Mouse (Mus musculus) heart, embryonic 13.5 days (tissue): ENCODE measurements around the gene Grk5. TPM values are rescaled to one million over a fixed set of nuclear protein-coding genes. Genes with fewer than 3 reads are reported as not detected.

Experiments
- ATAC-seq: fragments of 200-750 bp; cut with Nextera tagmentation; 2 replicates; pipeline ENCODE4 v1.8.0; 2017; ENCODE audit warnings: moderate TSS enrichment; ENCODE audit not compliant: insufficient number of reproducible peaks, low FRiP score, low TSS enrichment; ENCODE audit errors: extremely low read depth
- H3K27ac ChIP-seq: fragments of 300-500 bp; sonication (generic); replicated peaks from 2 replicates; pipeline ENCODE4 v1.5.1; 2015; ENCODE audit warnings: moderate library complexity, mild to moderate bottlenecking, inconsistent platforms
- H3K27me3 ChIP-seq: fragments of 300-500 bp; sonication (generic); replicated peaks from 2 replicates; pipeline ENCODE4 v1.6.1; 2015; ENCODE audit warnings: mild to moderate bottlenecking, inconsistent platforms
- H3K36me3 ChIP-seq: fragments of 300-500 bp; sonication (generic); 2 replicates; pipeline ENCODE4 v1.6.1; 2015; ENCODE audit warnings: mild to moderate bottlenecking, inconsistent platforms
- H3K4me1 ChIP-seq: fragments of 300-500 bp; sonication (generic); 2 replicates; pipeline ENCODE4 v1.6.1; 2015; ENCODE audit warnings: inconsistent platforms
- H3K4me2 ChIP-seq: fragments of 300-500 bp; sonication (generic); 2 replicates; pipeline ENCODE4 v1.6.1; 2015; ENCODE audit warnings: inconsistent platforms, mild to moderate bottlenecking, moderate library complexity
- H3K4me3 ChIP-seq: fragments of 300-500 bp; sonication (generic); 2 replicates; pipeline ENCODE4 v1.5.1; 2015; ENCODE audit warnings: moderate library complexity, mild to moderate bottlenecking, inconsistent platforms
- H3K9ac ChIP-seq: fragments of 300-500 bp; sonication (generic); 2 replicates; pipeline ENCODE4 v1.6.1; 2015; ENCODE audit warnings: inconsistent platforms, mild to moderate bottlenecking, moderate library complexity
- H3K9me3 ChIP-seq: fragments of 300-500 bp; sonication (generic); 2 replicates; pipeline ENCODE4 v1.6.1; 2016; ENCODE audit warnings: inconsistent platforms
- WGBS: fragments of 180-500 bp; shearing (Covaris S2); methylation state at CpG from one replicate; pipeline ENCODE4 v1.1.7; 2015; ENCODE audit warnings: mixed read lengths; 5-methylcytosine and 5-hydroxymethylcytosine counted together
- polyA plus RNA-seq: library from polyadenylated mRNA; unstranded; fragments of >200 nt; fragmentation: Nextera tagmentation; extraction: Ambion mirVana; gene quantifications from 2 replicates; pipeline ENCODE4 v1.2.1, GENCODE M21; 2015

The Grk5 gene
- polyA plus RNA-seq, 1 experiment from 2014 or later = 3.4 TPM

GRCm38 (mm10) chr19:61080251-61080749, 190.8 kb downstream of the Grk5 start:
- H3K4me2 ChIP-seq = no peak overlapping the region
- no peaks in the 10 kb centered on the region for H3K9me3 ChIP-seq
- H3K27me3 ChIP-seq = no peaks in the 10 kb centered on the region
- peaks cover 69% of the 10 kb centered on the region for H3K36me3 ChIP-seq
- no peak overlapping the region for H3K4me3 ChIP-seq
- 85% methylated on average over 5 of the region's 5 CpGs for WGBS
- ATAC-seq = no peak
- H3K9ac ChIP-seq = no peak overlapping the region
- no peak overlapping the region for H3K27ac ChIP-seq
- no peaks in the 10 kb centered on the region for H3K4me1 ChIP-seq

- no peak overlapping the region for H3K9ac ChIP-seq
- no peak overlapping the region for H3K4me3 ChIP-seq
- H3K4me1 ChIP-seq = no peaks in the 10 kb centered on the region
- no peaks in the 10 kb centered on the region for H3K27me3 ChIP-seq
- no peak overlapping the region for H3K27ac ChIP-seq
- ATAC-seq = no peak
- 87% methylated on average over 8 of the region's 8 CpGs for WGBS
- peaks cover 73% of the 10 kb centered on the region for H3K36me3 ChIP-seq
- no peak overlapping the region for H3K4me2 ChIP-seq
- no peaks in the 10 kb centered on the region for H3K9me3 ChIP-seq
Observed at GRCm38 (mm10) chr19:61083006-61083405, 193.5 kb downstream of the Grk5 start.

DNA sequence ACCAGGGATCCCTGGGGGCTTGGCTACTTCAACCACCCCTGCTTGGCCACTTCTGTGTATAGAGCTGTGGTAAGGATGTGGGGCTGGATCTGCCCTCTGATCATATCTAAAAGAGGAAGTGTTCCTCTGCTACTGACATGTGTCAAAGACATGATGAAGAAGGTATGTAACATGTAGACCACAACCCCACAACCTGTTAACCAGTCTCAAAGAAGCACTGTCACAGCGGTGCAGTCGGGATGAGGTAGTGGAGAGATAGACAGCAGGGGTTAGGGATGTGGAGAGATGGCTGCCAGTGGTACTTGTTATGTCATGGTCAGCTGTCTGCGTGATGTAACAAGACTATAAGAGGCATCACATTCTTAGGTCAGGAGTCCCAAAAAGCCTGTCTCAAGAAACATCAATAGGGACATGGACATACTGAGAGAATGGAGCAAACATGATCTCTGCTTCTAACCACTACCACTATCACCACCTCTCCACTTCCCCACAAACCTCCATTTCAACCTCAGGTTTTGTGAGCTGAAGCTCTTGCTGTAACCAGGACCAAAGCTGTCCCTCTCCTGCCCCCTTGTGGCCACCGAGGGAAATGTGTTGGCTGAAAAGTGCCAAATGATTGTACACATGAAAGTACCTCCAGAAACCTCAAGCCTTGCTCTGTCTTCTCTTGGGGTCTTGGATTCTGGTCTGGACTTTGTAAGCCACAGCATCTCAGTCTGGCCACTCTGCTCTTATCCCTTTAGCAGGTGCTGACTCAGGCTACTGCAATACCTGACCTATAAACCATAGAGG, 194.8 kb downstream of the Grk5 start:
- Histone ChIP-seq H3K27ac (no peak overlapping the region), H3K9ac (no peak overlapping the region), H3K9me3 (no peaks in the 10 kb centered on the region), H3K27me3 (no peaks in the 10 kb centered on the region), H3K4me3 (no peak overlapping the region), H3K4me2 (no peak overlapping the region), H3K36me3 (peaks cover 76% of the 10 kb centered on the region), H3K4me1 (no peaks in the 10 kb centered on the region)
- 40% methylated on average over 4 of the region's 4 CpGs for WGBS
- no peak for ATAC-seq

DNA sequence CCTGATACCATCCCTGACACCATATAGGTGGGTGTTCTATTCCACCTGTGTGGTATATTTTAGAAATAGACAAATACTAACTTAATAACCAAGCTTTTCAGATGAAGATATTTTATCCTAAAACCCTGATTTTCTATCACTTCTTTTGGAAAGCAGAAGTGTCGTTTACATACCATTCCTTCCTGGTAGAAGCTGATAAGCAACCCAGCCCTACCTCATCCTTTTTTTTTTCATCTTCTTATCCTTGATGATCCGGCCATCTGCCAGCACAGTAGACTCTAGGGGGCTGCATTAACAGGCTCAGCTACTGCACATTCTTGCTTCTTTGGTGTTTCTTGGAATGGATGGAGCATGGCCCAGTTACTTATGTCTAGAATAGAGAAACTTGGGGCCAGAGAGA, 195.7 kb downstream of the Grk5 start:
- 65% methylated on average over 2 of the region's 2 CpGs for WGBS
- Histone ChIP-seq H3K4me1 (no peaks in the 10 kb centered on the region), H3K4me3 (no peak overlapping the region), H3K27ac (no peak overlapping the region), H3K9ac (no peak overlapping the region), H3K27me3 (no peaks in the 10 kb centered on the region), H3K36me3 (peaks cover 82% of the 10 kb centered on the region), H3K9me3 (no peaks in the 10 kb centered on the region), H3K4me2 (no peak overlapping the region)
- ATAC-seq = no peak

GRCm38 (mm10) chr19:61087781-61088180, 198.2 kb downstream of the Grk5 start:
- Histone ChIP-seq H3K4me3 (no peak overlapping the region), H3K4me2 (no peak overlapping the region), H3K27ac (no peak overlapping the region), H3K9ac (no peak overlapping the region), H3K4me1 (no peaks in the 10 kb centered on the region), H3K36me3 (peaks cover 85% of the 10 kb centered on the region), H3K27me3 (no peaks in the 10 kb centered on the region), H3K9me3 (no peaks in the 10 kb centered on the region)
- WGBS = 91% methylated on average over 1 of the region's 1 CpGs
- no peak for ATAC-seq

DNA sequence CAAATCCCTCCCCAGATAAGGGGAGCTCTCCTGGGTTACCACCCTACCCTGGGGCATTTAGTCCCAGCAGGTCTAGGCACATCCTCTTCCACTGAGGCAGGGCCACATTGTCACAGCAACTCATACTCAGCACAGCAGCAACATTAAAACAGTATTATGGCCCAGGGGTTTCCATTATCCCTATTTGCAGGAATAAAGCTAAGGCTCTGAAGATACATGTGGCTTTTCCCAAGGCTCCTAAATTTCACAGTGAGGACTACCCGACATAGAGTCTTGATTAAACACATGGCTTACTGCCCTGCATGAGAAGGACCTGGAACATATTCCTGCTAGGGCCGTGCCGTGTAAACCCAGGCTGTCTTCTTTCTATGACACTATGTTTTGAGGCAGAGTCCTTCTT, 199.5 kb downstream of the Grk5 start:
- Histone ChIP-seq H3K9ac (no peak overlapping the region), H3K36me3 (peaks cover 86% of the 10 kb centered on the region)
- 89% methylated on average over 3 of the region's 3 CpGs for WGBS

GRCm38 (mm10) chr19:61090541-61090940, 201.0 kb downstream of the Grk5 start:
- no peak overlapping the region for H3K27ac ChIP-seq
- H3K27me3 ChIP-seq = no peaks in the 10 kb centered on the region
- no peaks in the 10 kb centered on the region for H3K4me1 ChIP-seq
- ATAC-seq = no peak
- peaks cover 86% of the 10 kb centered on the region for H3K36me3 ChIP-seq
- no peak overlapping the region for H3K9ac ChIP-seq
- H3K9me3 ChIP-seq = no peaks in the 10 kb centered on the region
- no peak overlapping the region for H3K4me2 ChIP-seq
- 88% methylated on average over 4 of the region's 4 CpGs for WGBS
- H3K4me3 ChIP-seq = no peak overlapping the region

More for the DNA sequence above, 199.5 kb downstream of the Grk5 start:
- Histone ChIP-seq H3K4me2 (no peak overlapping the region), H3K4me3 (no peak overlapping the region), H3K4me1 (no peaks in the 10 kb centered on the region), H3K27me3 (no peaks in the 10 kb centered on the region), H3K27ac (no peak overlapping the region), H3K9me3 (no peaks in the 10 kb centered on the region)
- no peak for ATAC-seq

DNA sequence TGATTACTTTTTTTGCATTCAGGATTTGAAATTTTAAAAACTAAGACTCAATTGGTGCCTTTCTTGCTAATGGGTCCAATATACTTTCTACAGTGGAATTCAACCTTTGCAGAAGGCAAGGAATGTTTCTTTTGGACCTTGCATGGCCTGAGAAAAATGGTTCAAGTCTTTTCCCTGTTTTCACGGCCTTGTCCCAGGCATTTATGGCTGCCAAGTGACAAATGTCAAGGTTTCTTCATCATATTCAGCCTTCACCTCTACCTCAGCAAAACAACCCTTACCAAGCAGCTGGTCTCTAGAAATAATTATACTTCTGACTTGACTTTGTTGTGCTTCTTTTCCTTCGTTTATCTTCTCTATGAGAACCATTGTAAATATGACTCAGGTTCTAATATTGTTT, 207.2 kb downstream of the Grk5 start:
- Histone ChIP-seq H3K9me3 (no peaks in the 10 kb centered on the region), H3K4me1 (no peaks in the 10 kb centered on the region), H3K4me2 (no peak overlapping the region), H3K4me3 (no peak overlapping the region), H3K9ac (no peak overlapping the region), H3K27me3 (no peaks in the 10 kb centered on the region), H3K36me3 (peaks cover 27% of the 10 kb centered on the region), H3K27ac (no peak overlapping the region)
- 78% methylated on average over 2 of the region's 2 CpGs for WGBS
- ATAC-seq = no peak

DNA sequence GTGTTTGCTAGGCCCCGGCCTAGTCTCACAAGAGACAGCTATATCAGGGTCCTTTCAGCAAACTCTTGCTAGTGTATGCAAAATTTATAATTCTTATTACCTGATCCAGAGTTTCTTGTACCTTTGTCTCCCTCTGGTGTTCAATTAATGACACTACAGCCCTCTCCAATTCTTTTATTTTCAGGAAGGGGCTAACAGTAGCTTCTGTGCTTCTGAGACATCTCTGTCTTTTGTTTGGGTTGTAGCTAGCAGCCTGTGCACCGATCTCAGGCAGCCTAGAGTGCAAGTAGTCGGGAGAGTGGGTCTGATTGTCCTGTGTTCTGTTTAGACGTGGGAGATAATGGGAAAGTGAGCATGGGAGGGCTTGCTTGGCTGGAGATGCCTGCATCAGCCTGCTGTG, 208.2 kb downstream of the Grk5 start:
- no peaks in the 10 kb centered on the region for H3K27me3 ChIP-seq
- ATAC-seq = no peak
- H3K27ac ChIP-seq = no peak overlapping the region
- H3K36me3 ChIP-seq = peaks cover 28% of the 10 kb centered on the region
- no peak overlapping the region for H3K4me3 ChIP-seq
- no peak overlapping the region for H3K9ac ChIP-seq
- no peaks in the 10 kb centered on the region for H3K4me1 ChIP-seq
- no peaks in the 10 kb centered on the region for H3K9me3 ChIP-seq
- WGBS = 21% methylated on average over 4 of the region's 4 CpGs
- H3K4me2 ChIP-seq = no peak overlapping the region

DNA sequence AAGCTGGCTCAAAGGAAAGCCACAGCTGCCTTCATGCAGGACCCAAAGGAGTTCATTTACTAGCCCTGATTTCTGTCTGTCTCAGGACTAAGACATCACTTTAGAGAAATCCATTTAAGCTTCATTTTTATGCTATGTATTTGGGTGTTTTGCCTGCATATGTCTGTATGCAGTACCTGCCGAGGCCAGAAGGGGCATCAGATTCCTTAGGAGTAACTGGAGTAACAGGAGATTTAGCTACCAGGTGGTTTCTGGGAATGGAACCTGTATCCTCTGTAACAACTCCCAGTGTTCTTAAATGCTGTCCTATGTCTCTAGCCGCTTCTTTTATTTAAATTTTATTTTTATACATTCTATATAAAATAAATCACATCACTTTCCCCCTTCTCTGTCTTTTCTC, 220.6 kb downstream of the Grk5 start:
- Histone ChIP-seq H3K27ac (no peak overlapping the region), H3K4me1 (no peaks in the 10 kb centered on the region), H3K9ac (no peak overlapping the region), H3K36me3 (peaks cover 8% of the 10 kb centered on the region), H3K4me3 (no peak overlapping the region), H3K9me3 (peaks cover 16% of the 10 kb centered on the region), H3K27me3 (no peaks in the 10 kb centered on the region), H3K4me2 (no peak overlapping the region)
- no peak for ATAC-seq
- WGBS = 45% methylated on average over 2 of the region's 2 CpGs

DNA sequence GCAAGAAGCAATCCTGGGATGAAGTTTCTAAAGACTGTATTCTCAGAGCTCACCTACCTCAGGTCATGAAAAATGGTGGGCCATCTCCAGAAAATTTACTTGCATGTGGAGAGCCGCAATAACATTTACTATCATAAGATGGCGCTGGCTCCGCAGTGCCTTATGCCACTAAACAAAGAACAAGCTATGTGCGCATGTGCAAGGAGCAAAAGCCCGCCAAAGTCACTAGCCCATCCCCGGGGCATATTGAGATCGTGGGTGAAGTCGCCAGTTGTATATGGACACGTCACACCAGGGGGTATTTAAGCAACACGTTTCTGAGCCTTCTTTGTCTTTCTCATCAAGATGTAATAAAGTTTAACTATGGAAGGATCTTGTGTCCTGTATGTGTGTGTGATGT, 241.5 kb downstream of the Grk5 start:
- WGBS = 86% methylated on average over 10 of the region's 10 CpGs
- H3K4me1 ChIP-seq = no peaks in the 10 kb centered on the region
- no peak for ATAC-seq
- H3K27ac ChIP-seq = no peak overlapping the region
- H3K9ac ChIP-seq = no peak overlapping the region
- no peak overlapping the region for H3K4me2 ChIP-seq
- peaks cover 41% of the 10 kb centered on the region for H3K36me3 ChIP-seq
- no peaks in the 10 kb centered on the region for H3K9me3 ChIP-seq
- H3K27me3 ChIP-seq = no peaks in the 10 kb centered on the region
- H3K4me3 ChIP-seq = no peak overlapping the region

DNA sequence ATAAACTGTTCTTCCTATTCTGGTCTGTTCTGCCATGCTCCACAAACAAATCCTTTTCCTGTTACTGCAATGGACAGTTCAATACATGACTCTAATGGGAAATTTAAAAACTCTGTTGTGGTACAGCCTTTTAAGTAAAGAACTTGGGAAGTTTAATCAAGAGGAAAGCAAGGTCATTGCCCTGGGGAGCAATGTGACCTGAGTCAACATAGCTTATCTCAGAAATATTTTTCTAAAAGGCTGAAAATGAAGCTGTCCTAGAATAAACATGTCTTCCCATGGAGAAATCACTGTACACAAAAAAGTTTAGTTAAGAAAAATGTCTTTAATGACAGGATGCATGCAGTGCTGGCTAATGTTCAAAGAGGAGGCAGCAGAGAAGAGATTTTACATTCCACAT, 249.1 kb downstream of the Grk5 start:
- Histone ChIP-seq H3K36me3 (peaks cover 13% of the 10 kb centered on the region), H3K4me2 (no peak overlapping the region), H3K4me3 (no peak overlapping the region), H3K4me1 (peaks cover 12% of the 10 kb centered on the region), H3K27me3 (no peaks in the 10 kb centered on the region), H3K27ac (no peak overlapping the region), H3K9me3 (no peaks in the 10 kb centered on the region), H3K9ac (no peak overlapping the region)
- ATAC-seq = no peak
